Mouse (Mus musculus): ENCODE measurements around the gene Cacng7.

DNA sequence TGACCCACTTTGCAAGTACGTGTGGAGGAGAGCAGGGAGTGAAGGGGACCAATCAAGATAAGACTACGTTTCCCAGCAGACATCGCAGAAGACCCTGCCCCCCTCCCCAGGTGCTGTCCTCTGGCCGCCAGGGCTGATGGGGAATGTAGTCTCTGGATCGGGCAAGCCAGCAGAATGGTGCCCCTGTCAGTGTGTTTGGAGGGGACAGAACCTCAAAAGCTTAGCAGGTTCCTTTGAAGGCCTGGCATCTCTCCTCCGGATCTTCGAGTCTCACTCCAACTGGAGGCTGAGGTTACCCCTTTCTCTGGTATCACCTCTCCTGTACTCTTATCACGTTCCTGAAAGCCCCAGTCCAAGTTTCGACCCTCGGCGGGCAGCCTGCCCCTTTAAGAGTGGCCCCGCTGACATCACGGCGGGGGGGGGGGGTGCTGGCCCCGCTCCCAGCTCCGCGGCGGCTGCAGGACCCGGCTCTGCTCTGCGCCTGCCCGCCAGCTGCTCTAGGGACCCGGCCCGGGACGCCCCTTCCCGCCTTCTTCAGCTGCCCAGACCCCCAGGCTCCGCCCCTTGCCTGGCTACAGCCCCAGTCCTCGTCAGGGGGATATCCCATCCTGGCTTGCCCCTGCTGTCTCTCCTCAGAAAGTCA lies 1.1 kb upstream of the Cacng7 start:
- TF ChIP-seq CTCF (IDR thresholded peaks at IDR 0.05; ENCODE audit: borderline replicate concordance, control insufficient read depth, extremely low read depth, insufficient read depth, low read length, poor library complexity) (no peak), POLR2A (IDR thresholded peaks at IDR 0.05; ENCODE audit: control insufficient read depth, extremely low read depth, insufficient read depth, low read length, poor library complexity) (no peak)
